Mouse (Mus musculus) frontal cortex, postnatal 36 days (tissue): ENCODE measurements at regions not wholly inside any gene's neighbourhood (a gene's known extent, or its start where the extent isn't known, plus 50 kb on each side); places are given as distances from the start of the nearest gene placed in this dataset.

ENCODE experiments used
- DNase-seq, 2 experiments: peaks; one replicate each; pipeline ENCODE4 v3.0.0; 2022; ENCODE audit warnings: low spot score in 2 of 2

- DNase-seq, result peak in 1 of 2 experiments; percentile 0
Measured at GRCm38 (mm10) chrX:89352984-89353383, 56.5 kb downstream of the Pet2 start.
